Mouse (Mus musculus): ENCODE data around the gene Snrnp70. TPM values are rescaled to one million over a fixed set of nuclear protein-coding genes. Genes with fewer than 3 reads are reported as not detected.

Snrnp70 gene
- polyA plus RNA-seq, 1 experiment from 2014 or later, result 95.7 TPM

- H3K4me2 ChIP-seq (ENCODE audit: low read length), result no peak overlapping the region
- peaks cover 93% of the 10 kb centered on the region for H3K36me3 ChIP-seq (ENCODE audit: control insufficient read depth, insufficient read depth, low read length)
- H3K27ac ChIP-seq (ENCODE audit: low read depth, low read length), result no peak overlapping the region
- no peaks in the 10 kb centered on the region for H3K27me3 ChIP-seq (replicated peaks; ENCODE audit: control insufficient read depth, insufficient read depth, low read length)
- no peaks in the 10 kb centered on the region for H3K4me1 ChIP-seq (ENCODE audit: control insufficient read depth, insufficient read depth, low read length)
- no peak for DNase-seq (ENCODE audit: low spot score)
- no peak overlapping the region for H3K9ac ChIP-seq (ENCODE audit: low read length)
- no peak for ATAC-seq
- no peaks in the 10 kb centered on the region for H3K9me3 ChIP-seq (replicated peaks; ENCODE audit: control insufficient read depth, low read length)
- WGBS, result 88% methylated on average over 8 of the region's 8 CpGs
- no peak overlapping the region for H3K4me3 ChIP-seq (ENCODE audit: low read depth, low read length)
Measured at GRCm38 (mm10) chr7:45426556-45426955, 31.0 kb upstream of the Snrnp70 start.

DNA sequence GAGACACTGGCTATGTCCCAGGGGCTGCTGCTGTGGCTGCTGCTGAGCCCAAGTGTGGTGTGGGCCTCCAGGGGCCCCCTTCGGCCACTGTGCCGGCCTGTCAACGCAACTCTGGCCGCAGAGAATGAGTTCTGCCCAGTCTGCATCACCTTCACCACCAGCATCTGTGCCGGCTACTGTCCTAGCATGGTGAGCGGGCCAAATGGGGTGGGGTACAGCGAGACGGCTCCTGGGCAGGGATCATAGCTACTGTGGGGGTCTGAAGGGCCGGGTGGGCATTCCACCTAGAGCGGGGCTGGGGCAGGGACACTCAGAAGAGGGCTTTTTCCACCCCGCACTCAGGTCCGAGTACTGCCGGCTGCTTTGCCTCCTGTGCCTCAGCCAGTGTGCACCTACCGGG, 25.7 kb upstream of the Snrnp70 start:
- Histone ChIP-seq H3K9ac (ENCODE audit: low read length) (no peak overlapping the region), H3K27me3 (replicated peaks; ENCODE audit: control insufficient read depth, insufficient read depth, low read length) (peaks cover 27% of the 10 kb centered on the region), H3K4me1 (ENCODE audit: control insufficient read depth, insufficient read depth, low read length) (no peaks in the 10 kb centered on the region), H3K27ac (ENCODE audit: low read depth, low read length) (no peak overlapping the region), H3K9me3 (replicated peaks; ENCODE audit: control insufficient read depth, low read length) (no peaks in the 10 kb centered on the region), H3K4me2 (ENCODE audit: low read length) (no peak overlapping the region), H3K4me3 (ENCODE audit: low read depth, low read length) (no peak overlapping the region), H3K36me3 (ENCODE audit: control insufficient read depth, insufficient read depth, low read length) (peaks cover 50% of the 10 kb centered on the region)
- WGBS, result 92% methylated on average over 14 of the region's 14 CpGs
- no peak for DNase-seq (ENCODE audit: low spot score)
- no peak for ATAC-seq

DNA sequence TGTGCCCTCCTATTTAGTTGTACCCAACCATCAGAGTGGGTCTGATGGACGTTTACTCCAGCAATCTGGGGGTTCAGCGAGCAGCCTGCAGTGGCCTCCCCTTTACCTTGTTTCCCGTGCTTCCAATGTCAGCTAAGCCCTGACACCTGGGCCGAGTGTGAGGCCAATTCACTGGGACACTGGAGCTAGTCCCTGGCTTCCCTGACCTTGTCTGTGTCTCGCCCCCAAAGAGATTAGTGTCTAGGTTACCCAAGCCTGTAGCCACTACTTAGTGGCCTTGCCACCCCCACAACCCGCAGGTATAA, 25.0 kb upstream of the Snrnp70 start, which contains the start of gene Lhb:
TSS of gene Lhb (plus strand) at position 206 of the 305 bp plus-strand sequence.
- no peak within 1 kb of the TSS for H3K4me2 ChIP-seq (ENCODE audit: low read length)
- H3K9ac ChIP-seq (ENCODE audit: low read length), result no peak within 1 kb of the TSS
- 61% methylated on average over 6 of the region's 6 CpGs for WGBS
- DNase-seq (ENCODE audit: low spot score), result no peak
- H3K27me3 ChIP-seq (replicated peaks; ENCODE audit: control insufficient read depth, insufficient read depth, low read length), result peaks cover 33% of the 10 kb centered on the region
- ATAC-seq, result no peak
- no peaks in the 10 kb centered on the region for H3K4me1 ChIP-seq (ENCODE audit: control insufficient read depth, insufficient read depth, low read length)
- peaks cover 48% of the 10 kb centered on the region for H3K36me3 ChIP-seq (ENCODE audit: control insufficient read depth, insufficient read depth, low read length)
- no peaks in the 10 kb centered on the region for H3K9me3 ChIP-seq (replicated peaks; ENCODE audit: control insufficient read depth, low read length)
- no peak within 1 kb of the TSS for H3K4me3 ChIP-seq (ENCODE audit: low read depth, low read length)
- no peak within 1 kb of the TSS for H3K27ac ChIP-seq (ENCODE audit: low read depth, low read length)

- Histone ChIP-seq H3K4me1 (ENCODE audit: control insufficient read depth, insufficient read depth, low read length) (no peaks in the 10 kb centered on the region), H3K36me3 (ENCODE audit: control insufficient read depth, insufficient read depth, low read length) (peaks cover 43% of the 10 kb centered on the region), H3K4me3 (ENCODE audit: low read depth, low read length) (no peak overlapping the region), H3K4me2 (ENCODE audit: low read length) (no peak overlapping the region), H3K9ac (ENCODE audit: low read length) (no peak overlapping the region), H3K9me3 (replicated peaks; ENCODE audit: control insufficient read depth, low read length) (no peaks in the 10 kb centered on the region), H3K27me3 (replicated peaks; ENCODE audit: control insufficient read depth, insufficient read depth, low read length) (peaks cover 39% of the 10 kb centered on the region), H3K27ac (ENCODE audit: low read depth, low read length) (no peak overlapping the region)
- 12% methylated on average over 27 of the region's 27 CpGs for WGBS
- ATAC-seq, result no peak
- no peak for DNase-seq (ENCODE audit: low spot score)
Measured at GRCm38 (mm10) chr7:45419859-45420614, 24.5 kb upstream of the Snrnp70 start.

DNA sequence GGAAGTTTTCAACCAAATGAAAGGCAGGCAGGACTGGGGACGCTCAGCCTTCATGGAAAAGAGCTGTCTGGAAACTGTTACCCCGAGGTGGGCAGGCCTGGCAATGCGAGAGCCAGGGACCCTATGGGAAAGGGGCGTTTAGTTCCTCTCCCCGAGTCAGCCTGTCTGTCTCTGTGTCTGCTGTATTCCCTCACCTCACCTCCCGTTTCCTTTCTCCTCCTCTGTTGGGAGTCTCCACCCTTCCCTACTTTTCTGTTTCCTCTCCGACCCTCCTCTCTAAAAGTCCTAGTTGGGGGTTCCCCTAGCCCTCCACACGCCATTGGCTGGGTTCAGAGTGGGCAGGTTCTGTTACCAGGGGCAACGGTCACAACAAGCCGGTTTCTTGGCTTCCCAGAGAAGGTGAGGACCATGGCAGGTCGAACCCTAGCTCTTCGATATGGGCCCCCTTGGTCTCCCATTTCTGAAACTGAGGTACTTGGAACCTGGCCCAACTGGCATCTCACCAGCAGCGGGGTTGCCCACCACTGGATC, 22.5 kb upstream of the Snrnp70 start:
- H3K9ac ChIP-seq (ENCODE audit: low read length), result no peak overlapping the region
- no peaks in the 10 kb centered on the region for H3K9me3 ChIP-seq (replicated peaks; ENCODE audit: control insufficient read depth, low read length)
- DNase-seq (ENCODE audit: low spot score), result no peak
- no peak overlapping the region for H3K27ac ChIP-seq (ENCODE audit: low read depth, low read length)
- ATAC-seq, result no peak
- no peak overlapping the region for H3K4me2 ChIP-seq (ENCODE audit: low read length)
- H3K36me3 ChIP-seq (ENCODE audit: control insufficient read depth, insufficient read depth, low read length), result peaks cover 22% of the 10 kb centered on the region
- no peaks in the 10 kb centered on the region for H3K4me1 ChIP-seq (ENCODE audit: control insufficient read depth, insufficient read depth, low read length)
- no peak overlapping the region for H3K4me3 ChIP-seq (ENCODE audit: low read depth, low read length)
- peaks cover 59% of the 10 kb centered on the region for H3K27me3 ChIP-seq (replicated peaks; ENCODE audit: control insufficient read depth, insufficient read depth, low read length)
- 10% methylated on average over 13 of the region's 13 CpGs for WGBS

- H3K4me2 ChIP-seq (ENCODE audit: low read length), result no peak overlapping the region
Measured at GRCm38 (mm10) chr7:45415636-45416035, 20.1 kb upstream of the Snrnp70 start.

DNA sequence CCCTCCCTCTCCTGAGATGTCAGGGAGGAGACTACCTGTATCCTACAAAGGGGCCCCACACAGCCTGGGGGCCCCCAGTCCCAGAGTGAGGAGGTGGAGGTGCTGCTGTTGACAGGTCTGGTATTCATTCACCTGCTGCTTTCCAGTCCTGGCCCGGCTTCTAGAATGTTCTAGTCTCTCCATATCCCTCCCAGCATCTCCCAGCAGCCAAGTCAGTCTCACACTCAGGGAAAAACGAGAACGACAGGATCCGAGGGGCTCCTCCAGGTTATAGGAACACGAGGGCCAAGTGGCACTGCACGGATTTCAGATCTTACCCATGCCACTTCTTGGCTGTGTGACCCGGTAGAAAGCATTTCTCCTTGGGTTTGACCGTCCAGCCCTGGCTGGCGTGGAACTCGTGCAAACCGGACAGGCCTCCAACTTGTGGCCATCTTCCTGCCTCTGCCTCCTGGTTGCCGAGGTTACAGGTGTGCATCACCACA, 19.2 kb upstream of the Snrnp70 start:
- Histone ChIP-seq H3K4me2 (ENCODE audit: low read length) (no peak overlapping the region), H3K27ac (ENCODE audit: low read depth, low read length) (no peak overlapping the region), H3K9ac (ENCODE audit: low read length) (no peak overlapping the region), H3K4me1 (ENCODE audit: control insufficient read depth, insufficient read depth, low read length) (no peaks in the 10 kb centered on the region), H3K4me3 (ENCODE audit: low read depth, low read length) (no peak overlapping the region), H3K27me3 (replicated peaks; ENCODE audit: control insufficient read depth, insufficient read depth, low read length) (peaks cover 84% of the 10 kb centered on the region), H3K36me3 (ENCODE audit: control insufficient read depth, insufficient read depth, low read length) (no peaks in the 10 kb centered on the region), H3K9me3 (replicated peaks; ENCODE audit: control insufficient read depth, low read length) (no peaks in the 10 kb centered on the region)
- 47% methylated on average over 12 of the region's 12 CpGs for WGBS
- ATAC-seq (no peak), DNase-seq (ENCODE audit: low spot score) (no peak)

More at GRCm38 (mm10) chr7:45415636-45416035, 20.1 kb upstream of the Snrnp70 start:
- WGBS, result 12% methylated on average over 37 of the region's 37 CpGs
- Histone ChIP-seq H3K4me3 (ENCODE audit: low read depth, low read length) (no peak overlapping the region), H3K27ac (ENCODE audit: low read depth, low read length) (no peak overlapping the region), H3K36me3 (ENCODE audit: control insufficient read depth, insufficient read depth, low read length) (no peaks in the 10 kb centered on the region), H3K9me3 (replicated peaks; ENCODE audit: control insufficient read depth, low read length) (no peaks in the 10 kb centered on the region), H3K4me1 (ENCODE audit: control insufficient read depth, insufficient read depth, low read length) (no peaks in the 10 kb centered on the region), H3K9ac (ENCODE audit: low read length) (peak overlapping the region; percentile 25; the same call in 1 of the 2 replicates), H3K27me3 (replicated peaks; ENCODE audit: control insufficient read depth, insufficient read depth, low read length) (peaks cover 77% of the 10 kb centered on the region)
- ATAC-seq (no peak), DNase-seq (ENCODE audit: low spot score) (no peak)

- Histone ChIP-seq H3K36me3 (ENCODE audit: control insufficient read depth, insufficient read depth, low read length) (no peaks in the 10 kb centered on the region), H3K27me3 (replicated peaks; ENCODE audit: control insufficient read depth, insufficient read depth, low read length) (peaks cover 91% of the 10 kb centered on the region), H3K4me1 (ENCODE audit: control insufficient read depth, insufficient read depth, low read length) (no peaks in the 10 kb centered on the region), H3K27ac (ENCODE audit: low read depth, low read length) (no peak overlapping the region), H3K4me3 (ENCODE audit: low read depth, low read length) (peak overlapping the region; percentile 45), H3K4me2 (ENCODE audit: low read length) (peak overlapping the region; percentile 85), H3K9me3 (replicated peaks; ENCODE audit: control insufficient read depth, low read length) (no peaks in the 10 kb centered on the region), H3K9ac (ENCODE audit: low read length) (peak overlapping the region; percentile 64)
- 2% methylated on average over 21 of the region's 27 CpGs for WGBS
- DNase-seq (ENCODE audit: low spot score) (no peak), ATAC-seq (peak; percentile 35; the same call in 1 of the 2 replicates)
Measured at GRCm38 (mm10) chr7:45413864-45414739, 18.6 kb upstream of the Snrnp70 start.

Measured in forebrain, embryonic 14.5 days (tissue).